Mouse (Mus musculus) kidney, embryonic 15.5 days (tissue): ENCODE results near the gene Lrmda. TPM values are rescaled to one million over a fixed set of nuclear protein-coding genes. Genes with fewer than 3 reads are reported as not detected.
A peak's percentile ranks its signal among the peaks of the same experiment; 100 is the strongest.

Source experiments
- ATAC-seq: fragments of 200-750 bp; cut with Nextera tagmentation; replicated peaks from 2 replicates; pipeline ENCODE4 v1.8.0; 2017; ENCODE audit warnings: moderate TSS enrichment; ENCODE audit not compliant: low FRiP score
- H3K27ac ChIP-seq: fragments of 300-500 bp; sonication (generic); 2 replicates; pipeline ENCODE4 v1.5.1; 2015; ENCODE audit warnings: mild to moderate bottlenecking, inconsistent platforms
- H3K27me3 ChIP-seq: fragments of 300-500 bp; sonication (generic); 2 replicates; pipeline ENCODE4 v1.6.1; 2015; ENCODE audit warnings: inconsistent platforms
- H3K36me3 ChIP-seq: fragments of 300-500 bp; sonication (generic); 2 replicates; pipeline ENCODE4 v1.6.1; 2015; ENCODE audit warnings: inconsistent platforms
- H3K4me1 ChIP-seq: fragments of 300-500 bp; sonication (generic); 2 replicates; pipeline ENCODE4 v1.6.1; 2015; ENCODE audit warnings: inconsistent platforms
- H3K4me2 ChIP-seq: fragments of 300-500 bp; sonication (generic); 2 replicates; pipeline ENCODE4 v1.6.1; 2015; ENCODE audit warnings: moderate library complexity, mild to moderate bottlenecking, inconsistent platforms
- H3K4me3 ChIP-seq: fragments of 300-500 bp; sonication (generic); replicated peaks from 2 replicates; pipeline ENCODE4 v1.5.1; 2015; ENCODE audit warnings: mild to moderate bottlenecking, inconsistent platforms
- H3K9ac ChIP-seq: fragments of 300-500 bp; sonication (generic); 2 replicates; pipeline ENCODE4 v1.6.1; 2015; ENCODE audit warnings: mild to moderate bottlenecking, inconsistent platforms
- H3K9me3 ChIP-seq: fragments of 300-500 bp; sonication (generic); replicated peaks from 2 replicates; pipeline ENCODE4 v1.6.1; 2016; ENCODE audit warnings: inconsistent platforms
- WGBS: fragments of 180-500 bp; shearing (Covaris S2); methylation state at CpG from one replicate; pipeline ENCODE4 v1.1.7; 2015; ENCODE audit warnings: mixed read lengths; 5-methylcytosine and 5-hydroxymethylcytosine counted together
- polyA plus RNA-seq: library from polyadenylated mRNA; unstranded; fragments of >200 nt; fragmentation: Nextera tagmentation; extraction: Ambion mirVana; gene quantifications from 2 replicates; pipeline ENCODE4 v1.2.1, GENCODE M21; 2015

Gene Lrmda
- polyA plus RNA-seq, 1 experiment from 2014 or later: 1.1 TPM

DNA sequence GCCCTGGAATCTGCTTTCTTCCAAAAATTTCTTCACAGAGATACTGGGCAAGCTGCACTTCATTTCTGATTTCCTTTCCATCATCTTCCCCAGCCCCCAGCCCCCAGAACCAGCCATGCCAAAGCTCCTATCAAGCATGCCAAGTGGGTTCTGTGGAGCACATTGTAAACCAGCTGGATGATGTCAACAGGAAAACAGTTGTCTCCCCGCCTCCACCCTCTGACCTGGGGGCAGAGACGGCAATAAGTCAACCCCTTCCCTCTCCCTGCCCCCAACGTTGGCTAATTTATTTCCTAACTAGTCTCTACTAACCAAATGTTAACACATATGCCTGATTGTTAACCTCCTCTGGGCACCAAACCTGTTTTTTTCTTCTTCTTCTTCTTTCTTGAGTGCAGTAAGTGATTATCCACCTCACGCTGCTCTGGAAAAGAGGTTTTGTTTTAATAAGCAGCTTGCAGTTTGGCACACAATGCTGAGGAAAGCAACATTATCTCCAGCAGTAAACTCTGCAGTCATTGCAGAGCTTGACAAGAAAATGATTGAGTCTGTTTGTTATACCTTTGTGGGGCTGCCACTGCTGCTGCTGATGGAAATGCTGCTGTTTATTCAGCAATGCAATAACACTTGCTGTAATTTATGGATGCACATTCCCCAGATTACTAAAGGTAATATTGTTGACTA lies 128.0 kb downstream of the Lrmda start:
- no peak overlapping the region for H3K9ac ChIP-seq
- no peaks in the 10 kb centered on the region for H3K9me3 ChIP-seq
- no peak overlapping the region for H3K4me3 ChIP-seq
- H3K4me1 ChIP-seq: peaks cover 35% of the 10 kb centered on the region
- H3K27me3 ChIP-seq: peaks cover 11% of the 10 kb centered on the region
- H3K36me3 ChIP-seq: no peaks in the 10 kb centered on the region
- H3K27ac ChIP-seq: peak overlapping the region; percentile 64
- 4% methylated on average over 4 of the region's 4 CpGs for WGBS
- peak; percentile 60; the same call in 1 of the 2 replicates for ATAC-seq
- H3K4me2 ChIP-seq: peak overlapping the region; percentile 12; the same call in 1 of the 2 replicates

DNA sequence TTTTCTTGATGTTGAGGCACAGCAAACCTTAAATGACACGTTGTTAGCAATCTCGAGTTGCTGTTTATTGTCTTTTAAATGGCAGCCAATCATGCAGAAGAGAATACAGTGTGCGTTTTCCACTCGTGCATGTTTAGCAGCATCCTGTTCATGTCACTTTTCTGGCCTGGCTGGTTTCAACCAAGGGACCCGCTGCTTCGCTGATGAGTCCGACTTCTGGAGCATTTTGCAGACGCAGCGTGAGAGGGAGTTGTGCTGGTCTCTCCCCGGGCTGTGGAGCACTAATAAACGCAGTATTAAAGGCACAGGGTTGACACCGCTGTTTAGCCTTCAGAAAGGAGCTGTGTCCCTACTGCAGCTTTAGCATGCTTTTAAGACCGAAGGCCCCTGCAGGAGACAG lies 133.2 kb downstream of the Lrmda start:
- Histone ChIP-seq H3K4me2 (peak overlapping the region; percentile 3), H3K4me1 (peaks cover 41% of the 10 kb centered on the region), H3K27me3 (peaks cover 11% of the 10 kb centered on the region), H3K27ac (no peak overlapping the region), H3K9ac (no peak overlapping the region), H3K4me3 (no peak overlapping the region), H3K9me3 (no peaks in the 10 kb centered on the region), H3K36me3 (no peaks in the 10 kb centered on the region)
- whole genome bisulfite sequencing: 18% methylated on average over 13 of the region's 13 CpGs
- ATAC-seq: no peak

DNA sequence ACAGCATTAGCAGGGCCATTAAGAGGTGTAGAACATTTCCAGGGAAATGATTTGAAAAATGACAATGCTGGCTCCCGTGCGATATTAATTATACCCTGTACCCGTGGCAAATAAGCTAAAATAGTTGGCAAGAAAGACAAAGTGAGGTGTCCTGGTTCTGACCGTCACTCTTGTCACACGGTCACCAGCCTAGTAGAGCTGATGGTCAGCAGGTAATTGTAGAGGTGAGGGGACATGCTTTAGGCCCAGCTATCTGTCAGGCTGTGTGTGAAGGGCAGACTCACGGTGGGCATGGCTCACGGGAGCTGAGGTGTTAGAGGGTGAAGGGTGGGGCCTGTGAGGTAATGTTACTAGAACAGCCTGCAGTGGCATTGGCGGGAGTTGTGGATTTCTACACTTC lies 134.6 kb downstream of the Lrmda start:
- WGBS: 72% methylated on average over 8 of the region's 8 CpGs
- Histone ChIP-seq H3K4me3 (no peak overlapping the region), H3K9me3 (no peaks in the 10 kb centered on the region), H3K36me3 (no peaks in the 10 kb centered on the region), H3K27me3 (peaks cover 17% of the 10 kb centered on the region), H3K4me1 (peaks cover 33% of the 10 kb centered on the region), H3K9ac (no peak overlapping the region), H3K4me2 (no peak overlapping the region), H3K27ac (no peak overlapping the region)
- ATAC-seq: no peak

DNA sequence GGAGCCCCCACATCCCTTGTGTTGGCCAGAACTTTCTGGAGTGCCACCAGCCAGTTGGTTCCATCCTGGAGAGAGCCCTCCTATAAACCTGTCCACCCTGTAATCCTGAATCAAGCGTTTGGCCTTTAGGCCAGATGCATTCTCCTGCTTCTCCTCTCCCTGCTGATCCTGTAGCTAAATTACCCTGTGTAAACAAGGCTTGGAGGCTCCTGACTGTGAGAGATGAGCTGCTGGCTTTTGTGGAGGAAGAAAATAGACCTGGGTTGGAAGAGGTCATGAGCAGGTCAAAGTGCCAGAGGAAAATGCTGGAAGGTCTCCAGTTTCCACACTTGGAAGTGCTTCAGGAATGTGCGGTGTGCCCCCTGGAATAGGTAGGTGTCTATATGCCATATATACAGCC lies 135.5 kb downstream of the Lrmda start:
- Histone ChIP-seq H3K27ac (no peak overlapping the region), H3K9me3 (no peaks in the 10 kb centered on the region), H3K4me3 (no peak overlapping the region), H3K36me3 (no peaks in the 10 kb centered on the region), H3K9ac (no peak overlapping the region), H3K4me2 (no peak overlapping the region), H3K4me1 (peaks cover 33% of the 10 kb centered on the region), H3K27me3 (peaks cover 17% of the 10 kb centered on the region)
- 0 out of 2 replicates have a peak, but pooled peaks have one; percentile 33 for ATAC-seq
- WGBS: 22% methylated on average over 2 of the region's 2 CpGs

DNA sequence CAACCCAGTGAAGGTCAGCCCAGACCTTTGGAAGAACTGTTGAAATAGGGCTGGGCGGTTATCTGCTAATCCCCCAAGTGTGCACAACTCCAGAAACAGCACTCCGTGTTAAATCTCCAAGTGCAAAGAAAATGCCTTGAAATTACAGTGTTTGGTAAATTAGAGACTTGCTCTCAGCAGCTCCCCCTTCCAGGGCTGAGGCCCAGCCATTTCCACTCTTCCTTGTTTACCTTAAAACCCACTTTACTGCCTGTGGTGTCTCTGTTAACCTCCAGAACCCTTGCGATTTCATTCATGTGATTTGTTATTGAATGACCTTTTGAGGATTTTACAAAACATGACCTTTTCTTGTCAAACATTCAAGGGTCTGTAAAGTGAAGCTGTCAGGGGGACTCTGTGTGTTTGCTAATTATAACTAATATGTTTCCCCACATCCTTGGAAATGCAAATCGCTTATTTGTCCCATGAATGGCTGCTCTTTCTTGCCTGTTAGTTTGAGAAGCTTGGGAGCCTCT lies 136.1 kb downstream of the Lrmda start:
- H3K4me2 ChIP-seq: no peak overlapping the region
- H3K36me3 ChIP-seq: no peaks in the 10 kb centered on the region
- H3K27ac ChIP-seq: no peak overlapping the region
- 53% methylated on average over 4 of the region's 4 CpGs for WGBS
- H3K4me1 ChIP-seq: peaks cover 35% of the 10 kb centered on the region
- H3K27me3 ChIP-seq: peaks cover 17% of the 10 kb centered on the region
- H3K9ac ChIP-seq: no peak overlapping the region
- no peaks in the 10 kb centered on the region for H3K9me3 ChIP-seq
- no peak overlapping the region for H3K4me3 ChIP-seq
- ATAC-seq: no peak

DNA sequence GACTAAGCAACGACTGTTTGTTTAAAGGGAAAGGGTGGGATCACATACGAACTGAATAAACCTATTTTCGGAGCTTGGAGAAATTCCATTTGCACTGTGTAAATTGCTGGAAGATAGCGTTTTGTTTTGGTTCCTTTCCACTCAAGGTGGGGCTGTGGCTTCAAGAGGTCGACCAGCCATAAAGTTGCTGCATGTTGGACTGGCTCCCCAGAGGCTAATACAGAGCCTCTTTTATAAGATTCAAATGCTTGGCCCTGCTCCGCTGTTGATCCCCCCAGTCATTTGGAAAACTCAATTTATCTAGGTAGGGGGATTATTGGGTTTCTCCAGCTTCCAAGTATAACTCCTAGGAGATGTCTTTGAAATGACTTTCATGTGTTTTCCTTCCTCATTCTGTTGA lies 137.5 kb downstream of the Lrmda start:
- no peak overlapping the region for H3K9ac ChIP-seq
- no peaks in the 10 kb centered on the region for H3K36me3 ChIP-seq
- H3K4me3 ChIP-seq: no peak overlapping the region
- H3K4me2 ChIP-seq: no peak overlapping the region
- H3K27me3 ChIP-seq: peaks cover 9% of the 10 kb centered on the region
- no peaks in the 10 kb centered on the region for H3K9me3 ChIP-seq
- H3K27ac ChIP-seq: no peak overlapping the region
- H3K4me1 ChIP-seq: peaks cover 41% of the 10 kb centered on the region
- no peak for ATAC-seq
- 52% methylated on average over 6 of the region's 6 CpGs for WGBS

DNA sequence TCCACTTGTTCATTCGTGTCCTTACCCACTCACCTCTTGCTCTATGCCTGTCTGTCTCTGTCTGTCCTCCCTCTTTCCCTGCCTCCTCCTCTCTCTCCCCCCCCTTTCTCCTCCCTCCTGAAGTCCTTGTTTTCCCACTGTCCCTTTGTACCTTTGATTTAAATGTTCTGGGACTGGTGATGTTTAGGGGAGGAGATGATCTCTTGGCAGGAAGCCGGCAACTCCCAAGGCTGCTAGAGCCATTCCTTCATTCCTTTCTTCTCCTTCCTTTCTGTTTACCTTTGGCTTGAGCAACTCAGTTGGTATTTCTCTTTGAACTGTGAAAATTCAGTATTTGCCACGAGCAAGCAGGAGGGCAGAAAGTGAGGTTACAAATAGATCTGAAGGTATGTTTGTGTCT lies 141.9 kb downstream of the Lrmda start:
- Histone ChIP-seq H3K27ac (peak overlapping the region; percentile 37; the same call in 1 of the 2 replicates), H3K4me3 (no peak overlapping the region), H3K4me2 (no peak overlapping the region), H3K9ac (no peak overlapping the region), H3K9me3 (no peaks in the 10 kb centered on the region), H3K27me3 (peaks cover 19% of the 10 kb centered on the region), H3K36me3 (no peaks in the 10 kb centered on the region), H3K4me1 (peaks cover 10% of the 10 kb centered on the region; the same call in 1 of the 2 replicates)
- 14% methylated on average over 3 of the region's 3 CpGs for WGBS
- peak; percentile 36; the same call in 1 of the 2 replicates for ATAC-seq

DNA sequence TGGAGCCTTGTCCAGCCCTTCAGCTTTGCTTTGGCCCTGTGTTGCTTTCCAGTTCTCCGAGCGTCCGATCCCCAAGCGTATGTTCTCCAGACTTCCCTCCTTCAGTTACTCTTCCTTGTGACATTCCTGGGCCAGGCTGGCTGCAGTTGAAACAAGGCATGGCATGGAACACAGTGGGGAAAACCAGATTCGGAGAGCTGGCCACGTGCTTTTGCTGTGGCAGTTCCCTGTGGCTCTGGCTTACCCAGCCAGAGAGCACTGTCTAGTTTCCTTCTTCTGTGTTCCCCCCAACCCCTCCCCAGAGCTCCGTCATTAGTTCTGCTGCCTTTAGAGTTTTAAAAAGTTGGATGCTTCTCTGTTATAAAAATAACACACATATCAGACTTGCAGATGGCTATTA lies 147.8 kb downstream of the Lrmda start:
- Histone ChIP-seq H3K9me3 (no peaks in the 10 kb centered on the region), H3K36me3 (no peaks in the 10 kb centered on the region), H3K4me1 (peaks cover 26% of the 10 kb centered on the region), H3K4me3 (no peak overlapping the region), H3K27ac (no peak overlapping the region), H3K9ac (no peak overlapping the region), H3K27me3 (peaks cover 41% of the 10 kb centered on the region), H3K4me2 (peak overlapping the region; percentile 48; the same call in 1 of the 2 replicates)
- WGBS: 30% methylated on average over 7 of the region's 7 CpGs
- no peak for ATAC-seq

DNA sequence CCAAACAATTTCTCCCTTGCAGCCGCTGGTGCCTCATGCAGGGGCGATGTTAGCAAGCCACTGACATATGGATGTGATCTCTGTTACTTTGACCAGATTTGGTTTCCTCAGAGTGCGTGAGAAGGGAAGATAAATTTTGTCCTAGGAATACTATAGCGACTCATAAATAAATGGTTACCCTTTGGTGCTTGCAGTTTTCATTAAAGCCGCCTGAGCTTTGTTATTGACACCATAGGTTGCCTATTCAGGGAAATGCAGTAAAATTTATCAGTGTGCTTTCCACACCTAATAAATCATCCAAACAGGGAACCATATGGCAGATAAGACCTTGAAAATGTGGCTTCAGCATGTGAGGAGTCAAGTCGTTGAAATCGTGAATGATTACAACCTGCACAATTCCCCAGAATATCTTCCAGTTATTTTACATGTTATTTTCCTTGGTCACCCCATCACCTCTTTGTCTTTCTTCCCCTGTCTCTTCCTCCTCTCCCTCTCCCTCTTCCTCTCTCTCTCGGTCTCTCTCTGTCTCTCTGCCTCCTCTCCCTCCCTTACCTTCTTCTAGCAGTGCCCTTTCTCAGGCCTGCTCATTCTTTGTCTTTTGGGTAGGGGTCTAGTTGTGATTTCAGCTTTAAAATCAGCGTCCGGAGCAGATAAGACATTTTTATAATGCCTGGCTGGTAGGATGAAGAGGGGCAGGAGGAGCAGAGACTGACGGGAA lies 148.7 kb downstream of the Lrmda start:
- H3K9me3 ChIP-seq: no peaks in the 10 kb centered on the region
- WGBS: 10% methylated on average over 11 of the region's 11 CpGs
- ATAC-seq: peak; percentile 43
- no peak overlapping the region for H3K4me3 ChIP-seq
- H3K4me2 ChIP-seq: peak overlapping the region; percentile 48
- H3K4me1 ChIP-seq: peaks cover 26% of the 10 kb centered on the region
- H3K27ac ChIP-seq: peak overlapping the region; percentile 11
- H3K36me3 ChIP-seq: no peaks in the 10 kb centered on the region
- H3K9ac ChIP-seq: no peak overlapping the region
- peaks cover 50% of the 10 kb centered on the region for H3K27me3 ChIP-seq

DNA sequence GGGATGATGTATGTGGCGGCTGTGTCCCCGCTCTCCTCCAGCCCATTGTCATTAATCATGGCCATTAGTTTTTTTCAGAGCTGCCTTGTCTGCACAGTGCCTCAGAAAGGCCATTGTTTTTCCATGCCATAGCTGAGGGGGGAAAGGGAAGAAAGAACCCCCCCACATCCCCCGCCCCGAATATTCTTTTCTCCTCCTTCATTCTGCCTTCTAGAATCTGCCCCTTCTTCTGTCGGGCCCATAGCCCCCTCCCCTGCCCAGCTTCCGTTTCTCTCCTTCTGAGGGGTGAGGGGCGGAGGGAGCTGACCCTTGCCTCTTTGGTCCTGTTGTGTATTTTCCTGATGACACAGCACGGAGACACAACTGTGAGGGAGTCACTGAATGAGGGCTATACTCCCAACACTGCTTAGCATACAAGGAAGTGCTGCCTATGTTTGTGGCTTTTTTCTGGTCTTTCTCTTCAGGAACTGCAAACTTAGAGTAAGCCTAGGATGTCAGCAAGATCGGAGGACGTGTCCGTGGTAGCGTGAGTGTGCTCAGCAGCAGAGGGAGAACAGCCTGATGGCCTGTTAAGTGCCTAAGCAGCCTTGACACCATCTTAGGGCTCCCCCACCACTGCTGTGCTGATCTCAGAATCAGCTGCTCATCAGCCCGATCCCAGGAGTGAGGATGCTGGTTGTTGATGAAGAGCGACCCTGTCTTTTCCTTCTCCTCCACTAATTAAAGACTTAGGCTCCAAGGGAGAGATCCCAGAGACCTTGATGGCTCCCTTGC lies 149.5 kb downstream of the Lrmda start:
- Histone ChIP-seq H3K36me3 (no peaks in the 10 kb centered on the region), H3K4me2 (peak overlapping the region; percentile 48), H3K9ac (no peak overlapping the region), H3K27ac (peak overlapping the region; percentile 11), H3K4me3 (peak overlapping the region; percentile 13; the same call in 1 of the 2 replicates), H3K4me1 (peaks cover 26% of the 10 kb centered on the region), H3K9me3 (no peaks in the 10 kb centered on the region), H3K27me3 (peaks cover 56% of the 10 kb centered on the region)
- peak; percentile 85 for ATAC-seq
- 14% methylated on average over 14 of the region's 14 CpGs for WGBS

DNA sequence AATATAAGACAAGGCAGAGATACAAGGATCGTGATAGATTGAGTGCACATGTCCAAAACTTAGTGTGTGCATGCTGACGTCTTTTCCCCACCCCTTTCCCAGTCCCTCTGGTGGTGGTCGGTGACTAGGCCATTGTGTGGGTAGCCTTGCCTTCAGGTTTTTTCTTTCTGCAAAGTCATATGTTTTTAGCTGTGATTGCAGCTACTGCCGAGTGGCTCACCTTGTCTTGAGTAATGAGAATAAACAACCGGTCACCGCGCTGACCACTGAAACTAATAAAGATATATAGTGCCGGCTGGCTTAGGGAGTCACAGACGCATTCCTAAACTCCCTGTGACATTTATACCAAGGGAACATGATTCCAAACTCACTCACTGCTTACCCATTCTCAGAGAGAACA lies 155.2 kb downstream of the Lrmda start:
- H3K9me3 ChIP-seq: no peaks in the 10 kb centered on the region
- WGBS: 22% methylated on average over 9 of the region's 9 CpGs
- H3K4me1 ChIP-seq: peaks cover 10% of the 10 kb centered on the region
- no peak overlapping the region for H3K27ac ChIP-seq
- H3K36me3 ChIP-seq: no peaks in the 10 kb centered on the region
- ATAC-seq: no peak
- no peak overlapping the region for H3K4me3 ChIP-seq
- H3K4me2 ChIP-seq: no peak overlapping the region
- peaks cover 29% of the 10 kb centered on the region for H3K27me3 ChIP-seq
- no peak overlapping the region for H3K9ac ChIP-seq

DNA sequence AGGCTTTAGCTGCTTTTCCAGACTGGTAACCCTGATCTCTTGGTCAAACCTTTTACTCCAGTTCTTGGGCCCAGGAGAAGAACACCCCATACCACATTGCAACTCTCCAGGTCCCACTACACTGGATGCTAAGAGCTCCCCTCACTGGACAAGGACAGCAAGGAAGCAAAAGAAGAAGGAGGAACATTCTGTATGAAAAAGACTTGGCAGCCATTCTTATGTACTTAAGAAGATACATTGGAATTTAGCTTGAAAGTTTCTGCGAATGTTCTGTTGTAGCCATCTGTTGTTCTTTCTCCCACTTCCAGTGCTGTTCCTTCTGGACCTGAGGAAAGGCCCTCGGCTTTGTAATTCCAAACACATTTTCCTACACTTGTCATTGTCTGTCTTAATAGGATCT lies 160.2 kb downstream of the Lrmda start:
- Histone ChIP-seq H3K27ac (no peak overlapping the region), H3K36me3 (no peaks in the 10 kb centered on the region), H3K9me3 (no peaks in the 10 kb centered on the region), H3K4me2 (no peak overlapping the region), H3K9ac (no peak overlapping the region), H3K4me1 (peaks cover 9% of the 10 kb centered on the region), H3K27me3 (0 out of 2 replicates have a peak, but pooled peaks cover 14% of the 10 kb centered on the region), H3K4me3 (no peak overlapping the region)
- no peak for ATAC-seq
- 80% methylated on average over 2 of the region's 2 CpGs for WGBS
